Mouse (Mus musculus): ENCODE results near the gene Litaf.
"Not testable (repeated sequence)": the region's sequence is repeated elsewhere in the genome, so short reads cannot be mapped to it uniquely, and the experiment has no call there.

The Litaf gene

GRCm38 (mm10) chr16:10958307-10958706 lies 107.7 kb downstream of the Litaf start:
- in situ Hi-C loops (cut with MseI, MboI): not testable (repeated sequence)

GRCm38 (mm10) chr16:10957794-10958193 lies 108.2 kb downstream of the Litaf start:
- in situ Hi-C loops (cut with MseI, MboI): no loop called here

- in situ Hi-C loops (cut with MseI, MboI): no loop called here
These were observed 108.8 kb downstream of the Litaf start for GRCm38 (mm10) chr16:10956938-10957685.

- in situ Hi-C loops (cut with MseI, MboI): no loop called here
These were observed 110.9 kb downstream of the Litaf start for GRCm38 (mm10) chr16:10955078-10955477.

GRCm38 (mm10) chr16:10952881-10953280 lies 113.1 kb downstream of the Litaf start:
- in situ Hi-C loops (cut with MseI, MboI): no loop called here

GRCm38 (mm10) chr16:10952071-10952470 lies 113.9 kb downstream of the Litaf start:
- in situ Hi-C loops (cut with MseI, MboI): no loop called here

- in situ Hi-C loops (cut with MseI, MboI): no loop called here
These were observed 114.4 kb downstream of the Litaf start for GRCm38 (mm10) chr16:10951581-10951980.

- in situ Hi-C loops (cut with MseI, MboI): no loop called here
These were observed 115.4 kb downstream of the Litaf start for GRCm38 (mm10) chr16:10950539-10950938.

GRCm38 (mm10) chr16:10947724-10948123 lies 118.2 kb downstream of the Litaf start:
- in situ Hi-C loops (cut with MseI, MboI): no loop called here

- in situ Hi-C loops (cut with MseI, MboI): no loop called here
These were observed 120.4 kb downstream of the Litaf start for GRCm38 (mm10) chr16:10945381-10946127.

- in situ Hi-C loops (cut with MseI, MboI): no loop called here
These were observed 121.4 kb downstream of the Litaf start for GRCm38 (mm10) chr16:10944545-10944944.

GRCm38 (mm10) chr16:10943257-10943656 lies 122.7 kb downstream of the Litaf start:
- in situ Hi-C loops (cut with MseI, MboI): no loop called here

GRCm38 (mm10) chr16:10940661-10941060 lies 125.3 kb downstream of the Litaf start:
- in situ Hi-C loops (cut with MseI, MboI): no loop called here

- in situ Hi-C loops (cut with MseI, MboI): no loop called here
These were observed 126.0 kb downstream of the Litaf start for GRCm38 (mm10) chr16:10939932-10940331.

- in situ Hi-C loops (cut with MseI, MboI): no loop called here
These were observed 128.5 kb downstream of the Litaf start for GRCm38 (mm10) chr16:10937497-10937896.

- in situ Hi-C loops (cut with MseI, MboI): no loop called here
These were observed 129.1 kb downstream of the Litaf start for GRCm38 (mm10) chr16:10936700-10937319.

- in situ Hi-C loops (cut with MseI, MboI): no loop called here
These were observed 131.9 kb downstream of the Litaf start for GRCm38 (mm10) chr16:10934047-10934446.

- in situ Hi-C loops (cut with MseI, MboI): no loop called here
These were observed 132.6 kb downstream of the Litaf start for GRCm38 (mm10) chr16:10933372-10933771.

GRCm38 (mm10) chr16:10927026-10927425 lies 138.9 kb downstream of the Litaf start:
- in situ Hi-C loops (cut with MseI, MboI): no loop called here

GRCm38 (mm10) chr16:10925591-10926180 lies 140.3 kb downstream of the Litaf start:
- in situ Hi-C loops (cut with MseI, MboI): no loop called here

- in situ Hi-C loops (cut with MseI, MboI): loop anchor here in 1 of 2 experiments (25.0 kb wide), 1 partner anchor 464 kb away; no protein-coding TSS in a partner anchor
These were observed 142.4 kb downstream of the Litaf start for GRCm38 (mm10) chr16:10923561-10923960.

GRCm38 (mm10) chr16:10919856-10920255 lies 146.1 kb downstream of the Litaf start:
- in situ Hi-C loops (cut with MseI, MboI): loop anchor here in 1 of 2 experiments (25.0 kb wide), 1 partner anchor 467 kb away; no protein-coding TSS in a partner anchor
